Mouse (Mus musculus) lung, postnatal 0 days (tissue): Measurements from ENCODE around the gene Nomo1.

Experiments
- CTCF ChIP-seq: IDR thresholded peaks from 2 replicates; pipeline ENCODE4 v1.5.1; 2016; ENCODE audit warnings: antibody characterized with exemption, mild to moderate bottlenecking
- EP300 ChIP-seq: IDR thresholded peaks from 2 replicates; pipeline ENCODE4 v1.6.1; 2016; ENCODE audit warnings: antibody characterized with exemption, mild to moderate bottlenecking, control low read depth

DNA sequence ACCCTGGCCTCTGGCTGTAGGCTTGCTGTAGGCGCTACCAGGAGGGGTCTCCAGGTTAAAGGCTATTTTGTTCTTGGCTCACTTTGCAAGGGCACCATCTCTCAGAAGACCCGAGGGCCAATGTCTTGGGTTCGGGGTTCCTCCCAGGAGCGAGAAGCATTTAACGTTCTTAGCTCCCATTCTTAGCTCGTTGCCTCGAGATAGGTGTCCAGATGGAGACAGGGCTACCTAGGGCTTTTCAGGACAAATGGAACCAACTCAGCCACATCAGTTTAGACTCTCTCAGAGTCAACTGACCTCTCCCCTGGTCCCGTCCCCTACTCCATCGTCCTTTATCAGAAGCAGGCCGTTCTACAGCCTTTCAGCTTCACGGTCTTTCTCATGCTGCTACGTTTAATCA, 98.7 kb downstream of the Nomo1 start:
- no peak for TF ChIP-seq CTCF
- TF ChIP-seq EP300: no peak
